Mouse (Mus musculus): ENCODE data around the gene Cadm1.

DNA sequence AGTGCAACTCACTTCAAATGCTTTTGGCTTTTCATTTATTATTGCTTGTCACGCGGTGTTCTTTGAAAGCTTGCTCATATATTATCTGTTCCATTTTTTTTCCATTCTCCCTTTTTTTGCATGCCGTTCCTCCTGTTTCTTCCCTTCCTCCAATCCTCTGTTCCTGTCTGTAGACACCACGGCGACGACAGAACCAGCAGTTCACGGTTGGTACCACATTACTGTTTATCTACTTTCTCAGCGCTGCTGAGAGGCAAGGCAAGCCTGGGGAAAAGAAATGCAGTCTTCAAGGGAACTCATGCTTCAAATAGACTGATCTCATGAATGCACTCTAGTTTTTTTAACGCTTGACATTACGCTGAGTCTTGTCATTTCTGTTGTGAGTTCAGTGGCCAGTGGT lies 299.2 kb downstream of the Cadm1 start:
- TF ChIP-seq CTCF (IDR thresholded peaks at IDR 0.05; ENCODE audit: low read depth), result no peak
- no peak for TF ChIP-seq EP300 (IDR thresholded peaks at IDR 0.05; ENCODE audit: low read depth)
